Mouse (Mus musculus): ENCODE results near the gene Grk3. TPM values are rescaled to one million over a fixed set of nuclear protein-coding genes. Genes with fewer than 3 reads are reported as not detected.
A peak's percentile ranks its signal among the peaks of the same experiment; 100 is the strongest.

The Grk3 gene
- polyA plus RNA-seq, 1 experiment from 2014 or later, result 3.6 TPM

- no peak overlapping the region for H3K27ac ChIP-seq
- no peaks in the 10 kb centered on the region for H3K79me2 ChIP-seq (ENCODE audit: inconsistent target)
- no peaks in the 10 kb centered on the region for H3K36me3 ChIP-seq (ENCODE audit: inconsistent target)
- H3K4me3 ChIP-seq (ENCODE audit: inconsistent target), result no peak overlapping the region
- 52% methylated on average over 18 of the region's 18 CpGs for WGBS (ENCODE audit: missing documents)
Observed at GRCm38 (mm10) chr5:113024154-113024764, 8.7 kb upstream of the Grk3 start.

GRCm38 (mm10) chr5:113018190-113018589 lies 2.6 kb upstream of the Grk3 start:
- 83% methylated on average over 8 of the region's 8 CpGs for WGBS (ENCODE audit: missing documents)
- H3K36me3 ChIP-seq (ENCODE audit: inconsistent target), result no peaks in the 10 kb centered on the region
- no peak overlapping the region for H3K27ac ChIP-seq
- H3K4me3 ChIP-seq (ENCODE audit: inconsistent target), result no peak overlapping the region
- no peaks in the 10 kb centered on the region; the same call in 1 of the 2 replicates for H3K79me2 ChIP-seq (ENCODE audit: inconsistent target)

- no peaks in the 10 kb centered on the region for H3K36me3 ChIP-seq (ENCODE audit: inconsistent target)
- no peak overlapping the region for H3K4me3 ChIP-seq (ENCODE audit: inconsistent target)
- WGBS (ENCODE audit: missing documents), result 0% methylated on average over 1 of the region's 1 CpGs
- H3K79me2 ChIP-seq (ENCODE audit: inconsistent target), result peaks cover 8% of the 10 kb centered on the region; the same call in 1 of the 2 replicates
- H3K27ac ChIP-seq, result no peak overlapping the region
Observed at GRCm38 (mm10) chr5:113017004-113017403, 1.4 kb upstream of the Grk3 start.

- Histone ChIP-seq H3K36me3 (ENCODE audit: inconsistent target) (no peaks in the 10 kb centered on the region), H3K27ac (no peak overlapping the region), H3K79me2 (ENCODE audit: inconsistent target) (peaks cover 13% of the 10 kb centered on the region; the same call in 1 of the 2 replicates), H3K4me3 (ENCODE audit: inconsistent target) (peak overlapping the region; percentile 32)
- 9% methylated on average over 14 of the region's 14 CpGs for WGBS (ENCODE audit: missing documents)
Observed at GRCm38 (mm10) chr5:113014808-113015235, 769 bp downstream of the Grk3 start.

- H3K4me3 ChIP-seq (ENCODE audit: inconsistent target), result peak overlapping the region; percentile 32
- 40% methylated on average over 16 of the region's 16 CpGs for WGBS (ENCODE audit: missing documents)
- H3K27ac ChIP-seq, result no peak overlapping the region
- H3K79me2 ChIP-seq (ENCODE audit: inconsistent target), result peaks cover 13% of the 10 kb centered on the region; the same call in 1 of the 2 replicates
- H3K36me3 ChIP-seq (ENCODE audit: inconsistent target), result no peaks in the 10 kb centered on the region
Observed at GRCm38 (mm10) chr5:113014111-113014807, 1.3 kb downstream of the Grk3 start.

GRCm38 (mm10) chr5:113011926-113012325 lies 3.7 kb downstream of the Grk3 start:
- H3K27ac ChIP-seq, result no peak overlapping the region
- H3K36me3 ChIP-seq (ENCODE audit: inconsistent target), result no peaks in the 10 kb centered on the region
- H3K79me2 ChIP-seq (ENCODE audit: inconsistent target), result peaks cover 13% of the 10 kb centered on the region; the same call in 1 of the 2 replicates
- H3K4me3 ChIP-seq (ENCODE audit: inconsistent target), result no peak overlapping the region
- WGBS (ENCODE audit: missing documents), result 85% methylated on average over 10 of the region's 10 CpGs

- H3K4me3 ChIP-seq (ENCODE audit: inconsistent target), result no peak overlapping the region
- H3K36me3 ChIP-seq (ENCODE audit: inconsistent target), result no peaks in the 10 kb centered on the region
- peaks cover 26% of the 10 kb centered on the region; the same call in 1 of the 2 replicates for H3K79me2 ChIP-seq (ENCODE audit: inconsistent target)
- WGBS (ENCODE audit: missing documents), result 24% methylated on average over 8 of the region's 8 CpGs
- H3K27ac ChIP-seq, result peak overlapping the region; percentile 12; the same call in 1 of the 2 replicates
Observed at GRCm38 (mm10) chr5:113009183-113009820, 6.3 kb downstream of the Grk3 start.

GRCm38 (mm10) chr5:113008496-113008895 lies 7.1 kb downstream of the Grk3 start:
- 69% methylated on average over 2 of the region's 2 CpGs for WGBS (ENCODE audit: missing documents)

GRCm38 (mm10) chr5:113006997-113007396 lies 8.6 kb downstream of the Grk3 start:
- Histone ChIP-seq H3K4me3 (ENCODE audit: inconsistent target) (no peak overlapping the region), H3K27ac (no peak overlapping the region), H3K79me2 (ENCODE audit: inconsistent target) (peaks cover 17% of the 10 kb centered on the region; the same call in 1 of the 2 replicates), H3K36me3 (ENCODE audit: inconsistent target) (no peaks in the 10 kb centered on the region)
- WGBS (ENCODE audit: missing documents), result 56% methylated on average over 7 of the region's 7 CpGs

More at GRCm38 (mm10) chr5:113008496-113008895, 7.1 kb downstream of the Grk3 start:
- no peaks in the 10 kb centered on the region for H3K36me3 ChIP-seq (ENCODE audit: inconsistent target)
- peaks cover 26% of the 10 kb centered on the region; the same call in 1 of the 2 replicates for H3K79me2 ChIP-seq (ENCODE audit: inconsistent target)
- H3K4me3 ChIP-seq (ENCODE audit: inconsistent target), result no peak overlapping the region
- no peak overlapping the region for H3K27ac ChIP-seq

GRCm38 (mm10) chr5:113005941-113006391 lies 9.6 kb downstream of the Grk3 start:
- Histone ChIP-seq H3K79me2 (ENCODE audit: inconsistent target) (peaks cover 13% of the 10 kb centered on the region; the same call in 1 of the 2 replicates), H3K4me3 (ENCODE audit: inconsistent target) (no peak overlapping the region), H3K27ac (no peak overlapping the region), H3K36me3 (ENCODE audit: inconsistent target) (no peaks in the 10 kb centered on the region)
- 89% methylated on average over 7 of the region's 7 CpGs for WGBS (ENCODE audit: missing documents)

GRCm38 (mm10) chr5:113002821-113003380 lies 12.7 kb downstream of the Grk3 start:
- WGBS (ENCODE audit: missing documents), result 84% methylated on average over 5 of the region's 5 CpGs
- no peaks in the 10 kb centered on the region for H3K36me3 ChIP-seq (ENCODE audit: inconsistent target)
- no peak overlapping the region for H3K27ac ChIP-seq
- H3K4me3 ChIP-seq (ENCODE audit: inconsistent target), result no peak overlapping the region
- H3K79me2 ChIP-seq (ENCODE audit: inconsistent target), result peaks cover 13% of the 10 kb centered on the region; the same call in 1 of the 2 replicates

GRCm38 (mm10) chr5:112999227-112999626 lies 16.4 kb downstream of the Grk3 start:
- Histone ChIP-seq H3K36me3 (ENCODE audit: inconsistent target) (no peaks in the 10 kb centered on the region), H3K79me2 (ENCODE audit: inconsistent target) (no peaks in the 10 kb centered on the region; the same call in 1 of the 2 replicates), H3K27ac (no peak overlapping the region), H3K4me3 (ENCODE audit: inconsistent target) (no peak overlapping the region)
- 93% methylated on average over 7 of the region's 8 CpGs for WGBS (ENCODE audit: missing documents)

GRCm38 (mm10) chr5:112997516-112998186 lies 17.9 kb downstream of the Grk3 start:
- Histone ChIP-seq H3K4me3 (ENCODE audit: inconsistent target) (no peak overlapping the region), H3K79me2 (ENCODE audit: inconsistent target) (no peaks in the 10 kb centered on the region), H3K36me3 (ENCODE audit: inconsistent target) (no peaks in the 10 kb centered on the region), H3K27ac (no peak overlapping the region)
- 29% methylated on average over 5 of the region's 5 CpGs for WGBS (ENCODE audit: missing documents)

- H3K4me3 ChIP-seq (ENCODE audit: inconsistent target), result no peak overlapping the region
- no peak overlapping the region for H3K27ac ChIP-seq
- WGBS (ENCODE audit: missing documents), result 78% methylated on average over 9 of the region's 9 CpGs
- H3K79me2 ChIP-seq (ENCODE audit: inconsistent target), result no peaks in the 10 kb centered on the region
- H3K36me3 ChIP-seq (ENCODE audit: inconsistent target), result no peaks in the 10 kb centered on the region
Observed at GRCm38 (mm10) chr5:112991245-112991644, 24.3 kb downstream of the Grk3 start.
